Mouse (Mus musculus) adrenal gland, postnatal 4 days (tissue): ENCODE data around the gene Fgd5. TPM values are rescaled to one million over a fixed set of nuclear protein-coding genes. Genes with fewer than 3 reads are reported as not detected.
"Not testable (repeated sequence)": the region's sequence is repeated elsewhere in the genome, so short reads cannot be mapped to it uniquely, and the experiment has no call there.

Experiments
- DNase-seq, 2 experiments: peaks; one replicate each; pipeline ENCODE4 v3.0.0; 2021 to 2022; ENCODE audit warnings: low spot score in 2 of 2, mixed read lengths in 2 of 2
- long read RNA-seq, 2 experiments: library from polyadenylated mRNA; stranded (forward); transcript quantifications; one replicate each; pipeline ENCODE4 v2.0.0; 2021
- total RNA-seq, 2 experiments: library from RNA; stranded (reverse); gene quantifications; 2 replicates each; pipeline ENCODE4 v1.2.3; 2021

Fgd5 gene
- 10 to 100 TPM; 23.7 to 25.8 TPM for total RNA-seq
- long read RNA-seq, experiment 1, full-length matches to known transcripts, result 2 of 5 reads
- long read RNA-seq, experiment 1, partial matches to known transcripts, result 2 of 5 reads
- long read RNA-seq, experiment 1, other reads (novel, unspliced or antisense), result 1 of 5 reads
- long read RNA-seq, experiment 2, full-length matches to known transcripts, result 3 of 11 reads
- long read RNA-seq, experiment 2, partial matches to known transcripts, result 2 of 11 reads
- long read RNA-seq, experiment 2, other reads (novel, unspliced or antisense), result 6 of 11 reads

- DNase-seq, result no peak
Measured at GRCm38 (mm10) chr6:91978371-91979300, at the start of gene Fgd5. Gene Fgd5, plus strand, starts transcription at chr6:91978878.

GRCm38 (mm10) chr6:91931231-91931630 lies 47.4 kb upstream of the Fgd5 start:
- no peak for DNase-seq

- DNase-seq, result no peak
Measured at GRCm38 (mm10) chr6:91938491-91938890, 40.2 kb upstream of the Fgd5 start.

- DNase-seq, result no peak
Measured at GRCm38 (mm10) chr6:91948426-91948825, 30.3 kb upstream of the Fgd5 start.

DNA sequence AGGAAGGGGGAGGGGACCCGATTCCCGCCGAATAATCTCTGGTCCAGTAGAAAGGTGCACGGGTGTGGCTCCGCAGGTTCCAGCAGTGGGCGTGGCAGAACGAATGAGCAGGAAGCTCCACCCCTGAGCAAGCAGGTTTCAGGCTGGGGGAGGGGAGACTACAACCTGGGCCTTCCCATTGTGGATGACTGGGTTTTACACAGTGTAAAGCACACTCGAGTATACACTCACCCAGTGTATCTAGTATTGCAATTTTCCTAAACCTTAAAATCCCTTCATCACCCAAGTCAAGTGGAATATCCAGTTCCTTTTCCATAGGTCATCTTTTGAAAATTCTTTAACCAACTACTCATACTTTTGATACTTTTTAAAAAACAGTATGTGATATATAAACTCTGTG lies 20.7 kb upstream of the Fgd5 start:
- DNase-seq, result not testable (repeated sequence)

DNA sequence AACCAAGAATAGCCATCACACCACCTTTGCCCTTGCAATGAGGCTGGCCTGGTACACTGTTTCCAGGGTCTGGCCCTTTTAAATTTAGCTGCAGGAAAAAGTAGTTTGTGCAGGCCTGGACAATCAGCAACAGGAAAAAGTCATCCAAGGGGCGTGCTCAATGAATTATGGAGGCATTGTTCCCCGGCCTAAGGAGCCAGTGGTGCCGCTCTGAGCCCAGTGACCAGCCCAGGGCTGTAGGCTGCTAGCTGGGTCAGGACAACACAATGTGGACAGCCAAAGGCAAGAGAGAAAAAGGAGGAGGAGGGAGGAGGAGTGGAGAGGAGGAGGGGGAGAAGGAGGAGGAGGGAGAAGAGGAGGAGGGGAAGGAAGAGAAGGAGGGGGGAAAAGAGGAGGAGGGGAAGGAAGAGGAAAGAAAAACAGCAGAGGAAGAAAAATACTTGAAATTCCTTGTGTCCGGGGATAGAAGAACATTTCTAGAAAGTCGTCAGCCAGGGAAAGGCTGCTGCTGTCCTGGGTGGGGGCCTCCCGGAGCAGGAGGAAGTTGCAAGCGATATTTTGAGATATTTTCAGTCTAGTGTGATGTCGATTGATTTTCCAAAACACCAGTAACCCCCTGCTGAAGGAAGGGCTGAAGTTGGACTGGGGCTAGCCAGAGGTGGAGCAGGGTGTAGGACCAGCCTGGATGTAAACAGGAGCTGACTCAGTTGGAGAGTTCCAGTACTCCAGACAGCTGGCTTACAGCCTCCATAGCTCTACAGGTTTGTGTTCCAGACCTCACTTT lies 18.5 kb upstream of the Fgd5 start:
- DNase-seq, result no peak

- no peak for DNase-seq
Measured at GRCm38 (mm10) chr6:91963429-91963828, 15.2 kb upstream of the Fgd5 start.

DNA sequence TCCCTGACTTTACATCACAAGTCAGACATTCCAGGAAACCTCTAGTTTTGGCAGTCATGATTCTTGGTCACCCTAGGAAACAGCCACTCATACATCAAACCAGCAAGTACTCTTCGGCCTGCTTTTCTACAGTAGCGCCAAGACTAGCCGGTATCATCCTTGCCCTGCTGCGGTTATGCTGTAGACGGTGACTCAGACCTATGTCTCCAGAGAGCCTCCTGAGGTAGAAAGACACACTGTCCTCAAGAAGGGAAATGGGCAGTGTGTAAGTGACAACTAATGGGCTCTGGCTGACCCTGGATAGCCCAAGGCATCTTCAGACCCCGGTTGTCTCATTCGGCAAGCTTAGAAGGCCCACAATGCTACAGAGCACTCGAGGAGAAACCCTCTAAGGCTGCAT lies 13.6 kb upstream of the Fgd5 start:
- DNase-seq, result no peak

GRCm38 (mm10) chr6:91966006-91966405 lies 12.7 kb upstream of the Fgd5 start:
- no peak for DNase-seq

DNA sequence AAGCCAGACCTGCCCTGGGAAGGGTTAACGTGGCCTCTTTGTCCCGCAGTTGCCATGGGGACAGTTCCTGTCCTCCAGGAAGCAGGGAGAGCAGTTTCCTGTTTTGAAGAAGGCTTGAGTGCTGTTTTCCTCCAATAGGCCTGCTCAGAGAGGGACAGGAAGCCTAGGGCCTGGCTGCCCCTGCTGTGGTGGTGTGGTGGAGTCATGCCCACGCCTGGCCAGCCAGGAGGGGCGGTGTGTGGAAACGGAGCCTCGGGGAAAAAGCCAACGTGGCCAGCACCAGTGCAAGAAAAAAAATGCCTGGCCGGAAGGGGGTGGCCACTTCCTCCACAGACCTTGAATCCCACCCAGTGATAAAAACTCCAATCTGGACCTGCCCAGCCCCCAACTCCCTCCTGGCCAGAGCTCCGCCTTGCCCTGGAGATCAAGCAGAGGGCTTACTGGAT lies 6.5 kb upstream of the Fgd5 start:
- DNase-seq, result peak in 1 of 2 experiments; percentile 29

DNA sequence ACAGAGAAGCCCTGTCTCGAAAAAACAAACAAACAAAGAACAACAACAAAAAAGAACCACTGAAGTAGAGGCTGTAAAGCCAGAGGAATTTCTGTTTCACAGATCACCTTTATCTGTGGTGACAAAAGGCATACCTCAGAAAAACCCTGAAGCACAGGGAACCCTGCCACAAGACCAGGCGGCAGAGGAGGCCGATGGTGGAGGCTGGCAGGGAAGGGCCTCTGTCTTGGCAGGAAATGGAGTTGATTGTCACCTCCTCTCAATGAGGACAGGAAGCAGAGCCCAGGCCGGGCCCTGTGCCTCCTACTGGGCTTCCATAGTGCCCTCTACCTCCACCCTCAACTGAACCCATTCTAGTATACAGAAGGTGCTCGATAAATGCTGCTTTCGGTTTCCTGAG lies 4.7 kb upstream of the Fgd5 start:
- no peak for DNase-seq

- no peak for DNase-seq
Measured at GRCm38 (mm10) chr6:91979301-91979996, 771 bp downstream of the Fgd5 start.

DNA sequence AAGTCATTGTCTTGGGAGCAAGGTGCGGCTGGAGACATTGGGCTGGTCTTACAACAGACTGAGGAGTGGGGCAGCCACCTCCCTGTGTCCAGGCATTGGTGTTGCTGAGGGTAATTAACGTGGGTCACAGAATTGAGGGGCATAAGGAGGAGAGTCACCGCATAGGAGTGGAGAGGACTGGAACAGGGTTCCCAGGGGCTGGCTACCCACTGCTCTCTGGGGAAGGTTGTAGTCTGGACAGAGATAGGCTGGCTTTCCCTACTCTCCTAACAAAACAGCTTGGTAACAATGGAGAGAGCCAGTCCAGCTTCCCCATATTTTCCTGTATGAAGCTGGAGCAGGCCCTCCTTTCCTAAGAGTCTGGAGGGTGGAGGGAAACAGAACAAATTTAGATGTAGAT lies 1.3 kb downstream of the Fgd5 start:
- no peak for DNase-seq

DNA sequence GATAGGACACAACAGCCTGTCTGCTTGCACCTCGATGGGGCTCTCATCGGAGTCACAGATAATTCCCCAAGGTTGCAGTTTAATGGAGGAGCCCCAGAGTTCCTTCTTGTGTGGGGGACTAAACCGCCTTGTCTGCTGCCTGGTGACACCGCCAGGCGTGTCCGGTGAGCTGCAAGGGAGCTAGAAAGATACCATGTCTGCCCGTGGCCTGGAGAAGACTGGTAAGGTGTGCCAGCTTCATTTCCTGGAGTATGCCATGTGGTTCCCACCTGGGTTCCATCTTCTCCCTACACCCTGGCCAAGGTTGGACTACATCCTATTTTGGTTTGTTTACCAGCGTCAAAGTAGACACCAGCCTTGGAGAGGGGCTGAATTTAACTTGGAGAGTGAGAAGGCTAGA lies 11.4 kb downstream of the Fgd5 start:
- DNase-seq, result no peak

- no peak for DNase-seq
Measured at GRCm38 (mm10) chr6:91992823-91993222, 14.1 kb downstream of the Fgd5 start.

GRCm38 (mm10) chr6:91993795-91994505 lies 15.3 kb downstream of the Fgd5 start:
- DNase-seq, result no peak

DNA sequence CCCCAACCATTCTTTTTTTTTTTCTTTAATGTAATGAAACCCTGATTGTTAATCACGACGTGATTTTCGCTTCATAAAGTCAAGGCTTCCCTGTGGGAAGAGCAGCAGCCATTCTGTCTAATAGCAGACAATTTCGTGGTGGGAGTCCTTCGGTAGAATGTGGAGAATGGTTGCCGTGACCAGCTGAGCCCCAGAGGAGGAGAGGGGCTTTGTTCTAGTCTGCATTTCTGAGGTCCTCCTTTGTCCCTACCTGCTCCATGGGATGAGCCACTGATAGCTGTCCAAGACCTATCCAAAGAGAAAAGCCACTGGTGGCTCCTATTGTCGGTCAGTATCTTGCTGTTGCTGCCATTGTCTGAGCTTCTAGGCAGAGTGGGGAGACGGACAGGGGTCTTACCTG lies 17.4 kb downstream of the Fgd5 start:
- DNase-seq, result no peak

- no peak for DNase-seq
Measured at GRCm38 (mm10) chr6:92002558-92003285, 24.0 kb downstream of the Fgd5 start.

DNA sequence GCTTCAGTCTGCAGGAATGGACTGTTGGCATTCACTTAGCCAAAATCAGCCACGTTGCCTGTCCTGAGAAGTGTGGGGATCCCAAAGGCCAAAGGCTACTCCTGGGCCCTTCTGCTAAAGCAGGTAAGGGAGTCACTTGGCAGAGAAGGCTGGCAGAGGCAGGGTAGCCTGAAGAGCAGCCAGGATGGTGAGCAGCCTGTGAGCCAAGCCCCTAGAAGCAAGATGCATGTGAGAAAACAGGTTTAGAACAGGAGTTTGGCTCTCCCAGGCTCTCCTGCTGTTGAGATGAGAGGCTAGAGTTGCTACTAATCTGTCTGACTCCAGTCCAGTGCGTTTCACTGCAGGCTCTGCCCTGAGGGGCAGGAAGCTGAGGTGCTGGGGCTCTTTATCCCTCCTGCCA lies 25.0 kb downstream of the Fgd5 start:
- DNase-seq, result no peak
